ENCODE assay signal across 32 mouse cellular contexts in genomic region chr1:95528726-95529125, GRCm38 (mm10).
DNase-seq lines count a peak whose midpoint lies in the region; ATAC-seq and TF ChIP-seq lines count a peak whose summit lies in the region.
"Had no signal": no experiment of that assay in that cellular context is flagged by ENCODE, and none has a peak within 500 bp of the region (broad histone marks: within the 10 kb centered on the region; RNA-seq: fewer than 3 reads in every experiment).

No protein-coding gene starts in this region.

- TF ChIP-seq POLR2A in lung, adult 2 months (IDR thresholded peaks at IDR 0.05; ENCODE audit: borderline replicate concordance, extremely low read depth, low read depth, low read length): no peak

- WGBS in lung, postnatal 0 days: 59% methylated on average over 4 of the region's 4 CpGs
- 52% methylated on average over 4 of the region's 4 CpGs for WGBS in lung, adult 2 months
- 70% methylated on average over 4 of the region's 4 CpGs for WGBS in heart, embryonic 10.5 days

- H3K27ac ChIP-seq in lung, postnatal 0 days (ENCODE audit: low read length): no peak overlapping the region
- no peak overlapping the region for H3K27ac ChIP-seq in heart, embryonic 10.5 days
- H3K27ac ChIP-seq: hindbrain, embryonic 13.5 days; limb, embryonic 12.5 days; liver, embryonic 13.5 days; lung, embryonic 15.5 days; neural tube, embryonic 12.5 days; stomach, embryonic 15.5 days had no signal

- no peaks in the 10 kb centered on the region for H3K9me3 ChIP-seq in lung, postnatal 0 days (ENCODE audit: low read length)
- no peaks in the 10 kb centered on the region for H3K9me3 ChIP-seq in heart, embryonic 10.5 days
- H3K9me3 ChIP-seq: heart, embryonic 12.5 days; hindbrain, embryonic 13.5 days; limb, embryonic 12.5 days; liver, embryonic 13.5 days; lung, embryonic 15.5 days; neural tube, embryonic 12.5 days; stomach, embryonic 15.5 days had no signal

- no peak overlapping the region for H3K9ac ChIP-seq in lung, postnatal 0 days (replicated peaks; ENCODE audit: low read depth)
- H3K9ac ChIP-seq: heart, embryonic 12.5 days; hindbrain, embryonic 13.5 days; limb, embryonic 12.5 days; liver, embryonic 13.5 days; lung, embryonic 15.5 days; neural tube, embryonic 12.5 days; stomach, embryonic 15.5 days had no signal

- H3K36me3 ChIP-seq in lung, postnatal 0 days (ENCODE audit: insufficient read depth, low read length): no peaks in the 10 kb centered on the region
- H3K36me3 ChIP-seq in heart, embryonic 10.5 days: no peaks in the 10 kb centered on the region
- H3K36me3 ChIP-seq: heart, embryonic 12.5 days; hindbrain, embryonic 13.5 days; limb, embryonic 12.5 days; liver, embryonic 13.5 days; lung, embryonic 15.5 days; neural tube, embryonic 12.5 days; stomach, embryonic 15.5 days had no signal

- TF ChIP-seq CTCF in lung, postnatal 0 days (IDR thresholded peaks at IDR 0.05): no peak
- no peak for TF ChIP-seq CTCF in lung, adult 2 months (IDR thresholded peaks at IDR 0.05; ENCODE audit: insufficient read depth, low read length)

- no peak overlapping the region for H3K4me3 ChIP-seq in lung, postnatal 0 days (ENCODE audit: low read depth, low read length)
- H3K4me3 ChIP-seq in lung, adult 2 months (replicated peaks; ENCODE audit: extremely low read depth, low read depth, low read length): no peak overlapping the region
- no peak overlapping the region for H3K4me3 ChIP-seq in heart, embryonic 10.5 days
- H3K4me3 ChIP-seq: erythroblast, embryonic 14.5 days; heart, embryonic 12.5 days; hindbrain, embryonic 13.5 days; limb, embryonic 12.5 days; liver, embryonic 13.5 days; lung, embryonic 15.5 days; myocyte; neural tube, embryonic 12.5 days; stomach, embryonic 15.5 days had no signal

- peak; percentile 33 for DNase-seq in lung, postnatal 0 days (ENCODE audit: low spot score)
- no peak for DNase-seq in lung, adult 2 months
- DNase-seq in brain, adult 2 months (ENCODE audit: low read depth, low spot score): peak; percentile 3
- DNase-seq in retina, postnatal 1 day: peak; percentile 25
- DNase-seq in heart, embryonic 10.5 days (ENCODE audit: low spot score): no peak
- DNase-seq in frontal cortex, postnatal 10 days (ENCODE audit: low spot score in 2 of 2): no peak
- DNase-seq: adrenal gland, adult 8-10 months; B cell, adult 2 months; cerebellum, adult 11 months; cerebellum, adult 9-11 months; gastrocnemius, postnatal 14 days; heart, adult 11 months; heart, postnatal 4 days; kidney, adult 8-10 months; kidney, postnatal 10 days; layer of hippocampus, adult 9-11 months; liver, embryonic 13.5 days; right cerebral cortex, postnatal 14 days; thymus, postnatal 14 days had no signal

- no peaks in the 10 kb centered on the region for H3K4me1 ChIP-seq in lung, postnatal 0 days (ENCODE audit: insufficient read depth, low read depth, low read length)
- H3K4me1 ChIP-seq in lung, adult 2 months (ENCODE audit: control insufficient read depth, insufficient read depth, low read length): no peaks in the 10 kb centered on the region
- H3K4me1 ChIP-seq in heart, embryonic 10.5 days: no peaks in the 10 kb centered on the region
- H3K4me1 ChIP-seq: heart, embryonic 12.5 days; hindbrain, embryonic 13.5 days; limb, embryonic 12.5 days; liver, embryonic 13.5 days; lung, embryonic 15.5 days; neural tube, embryonic 12.5 days; stomach, embryonic 15.5 days had no signal

- no peaks in the 10 kb centered on the region for H3K27me3 ChIP-seq in lung, postnatal 0 days (replicated peaks; ENCODE audit: insufficient read depth, low read length)
- H3K27me3 ChIP-seq in heart, embryonic 10.5 days (ENCODE audit: insufficient read depth, poor library complexity, severe bottlenecking): no peaks in the 10 kb centered on the region
- H3K27me3 ChIP-seq: heart, embryonic 12.5 days; hindbrain, embryonic 13.5 days; limb, embryonic 12.5 days; liver, embryonic 13.5 days; lung, embryonic 15.5 days; neural tube, embryonic 12.5 days; stomach, embryonic 15.5 days had no signal

- ATAC-seq in lung, postnatal 0 days: 0 out of 2 replicates have a peak, but pooled peaks have one; percentile 19
- ATAC-seq in megakaryocyte, adult 5-6 weeks (ENCODE audit: poor library complexity, severe bottlenecking): peak; percentile 90
- ATAC-seq: activated CD4-positive, CD25-positive, alpha-beta regulatory T cell, adult 4 months; intestine, embryonic 16.5 days; midbrain, embryonic 16.5 days had no signal

- no peak overlapping the region for H3K4me2 ChIP-seq in lung, postnatal 0 days (replicated peaks; ENCODE audit: low read depth, low read length)
- H3K4me2 ChIP-seq: heart, embryonic 12.5 days; hindbrain, embryonic 13.5 days; limb, embryonic 12.5 days; liver, embryonic 13.5 days; lung, embryonic 15.5 days; midbrain, embryonic 11.5 days; neural tube, embryonic 12.5 days; stomach, embryonic 15.5 days had no signal

- no peak for TF ChIP-seq EP300 in lung, postnatal 0 days (IDR thresholded peaks at IDR 0.05)

Comparison
In these comparisons a context has a peak if more than half of its experiments do, and no peak if none do; other contexts are left out.
1. DNase-seq: peak in lung, postnatal 0 days (single experiment), brain, adult 2 months (single experiment) and retina, postnatal 1 day (single experiment); none in lung, adult 2 months (single experiment), heart, embryonic 10.5 days (single experiment) and frontal cortex, postnatal 10 days (0 of 2).